Mouse (Mus musculus) cerebellum, postnatal 4 days (tissue): ENCODE data around the gene Tiam1.

Experiments
- DNase-seq, 2 experiments: peaks; one replicate each; pipeline ENCODE4 v3.0.0; 2022; ENCODE audit warnings: low spot score in 2 of 2, mixed read lengths in 1 of 2

The Tiam1 gene

GRCm38 (mm10) chr16:90052905-90053519 lies 90.6 kb downstream of the Tiam1 start:
- no peak for DNase-seq

- DNase-seq: no peak
These were observed 91.2 kb downstream of the Tiam1 start for GRCm38 (mm10) chr16:90052409-90052808.

GRCm38 (mm10) chr16:90051051-90051450 lies 92.5 kb downstream of the Tiam1 start:
- no peak for DNase-seq

GRCm38 (mm10) chr16:90047841-90048240 lies 95.7 kb downstream of the Tiam1 start:
- no peak for DNase-seq

GRCm38 (mm10) chr16:90046494-90047158 lies 96.9 kb downstream of the Tiam1 start:
- DNase-seq: no peak

GRCm38 (mm10) chr16:90045611-90046010 lies 98.0 kb downstream of the Tiam1 start:
- DNase-seq: no peak

GRCm38 (mm10) chr16:90044004-90044754 lies 99.4 kb downstream of the Tiam1 start:
- DNase-seq: no peak

- no peak for DNase-seq
These were observed 100.7 kb downstream of the Tiam1 start for GRCm38 (mm10) chr16:90042874-90043273.

- no peak for DNase-seq
These were observed 101.2 kb downstream of the Tiam1 start for GRCm38 (mm10) chr16:90042386-90042785.

- no peak for DNase-seq
These were observed 102.7 kb downstream of the Tiam1 start for GRCm38 (mm10) chr16:90040771-90041364.

GRCm38 (mm10) chr16:90035595-90036110 lies 107.9 kb downstream of the Tiam1 start:
- no peak for DNase-seq

- no peak for DNase-seq
These were observed 113.2 kb downstream of the Tiam1 start for GRCm38 (mm10) chr16:90030355-90030754.

GRCm38 (mm10) chr16:90027886-90028285 lies 115.7 kb downstream of the Tiam1 start:
- no peak for DNase-seq

- no peak for DNase-seq
These were observed 117.9 kb downstream of the Tiam1 start for GRCm38 (mm10) chr16:90025526-90026172.

- no peak for DNase-seq
These were observed 119.9 kb downstream of the Tiam1 start for GRCm38 (mm10) chr16:90023665-90024010.

GRCm38 (mm10) chr16:90022932-90023664 lies 120.5 kb downstream of the Tiam1 start:
- DNase-seq: no peak

GRCm38 (mm10) chr16:90016046-90016445 lies 127.5 kb downstream of the Tiam1 start:
- no peak for DNase-seq

GRCm38 (mm10) chr16:90014596-90014995 lies 129.0 kb downstream of the Tiam1 start:
- DNase-seq: no peak

GRCm38 (mm10) chr16:90011521-90012181 lies 131.9 kb downstream of the Tiam1 start:
- peak in 1 of 2 experiments; percentile 26 for DNase-seq

GRCm38 (mm10) chr16:90008504-90008903 lies 135.1 kb downstream of the Tiam1 start:
- DNase-seq: no peak
